Mouse (Mus musculus) lung, postnatal 10 days (tissue): ENCODE results near the gene Mecr.
A peak's percentile ranks its signal among the peaks of the same experiment; 100 is the strongest.
"Not testable (repeated sequence)": the region's sequence is repeated elsewhere in the genome, so short reads cannot be mapped to it uniquely, and the experiment has no call there.

ENCODE experiments used
- DNase-seq: peaks from one replicate; pipeline ENCODE4 v3.0.0; 2021

The Mecr gene

DNA sequence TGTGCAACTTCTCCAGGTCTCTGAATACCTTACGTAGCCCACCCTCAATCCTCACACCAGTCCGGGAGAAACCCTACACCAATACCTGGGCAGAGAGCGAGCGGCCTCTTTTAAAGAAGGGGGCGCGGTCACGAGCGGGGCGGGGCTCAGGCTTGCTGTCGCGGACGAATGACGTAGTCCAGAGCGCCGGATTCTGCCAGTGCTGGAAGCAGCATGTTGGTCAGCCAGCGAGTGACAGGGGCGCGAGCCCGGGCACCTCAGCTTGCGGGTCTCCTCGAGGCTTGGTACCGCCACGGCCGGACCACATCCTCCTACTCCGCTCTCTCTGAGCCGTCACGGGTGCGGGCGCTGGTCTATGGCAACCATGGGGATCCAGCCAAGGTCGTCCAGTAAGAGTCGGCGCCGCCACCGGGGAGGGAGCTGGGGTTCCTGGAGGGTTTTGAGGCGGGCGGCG, at the start of gene Mecr:
TSS of gene Mecr (plus strand) at position 181 of the 454 bp plus-strand sequence.
- peak; percentile 96 for DNase-seq

- DNase-seq = no peak
Observed at GRCm38 (mm10) chr4:131796312-131797080, 46.8 kb upstream of the Mecr start.

GRCm38 (mm10) chr4:131797483-131797882, 45.8 kb upstream of the Mecr start:
- peak; percentile 23 for DNase-seq

- no peak for DNase-seq
Observed at GRCm38 (mm10) chr4:131797920-131798319, 45.4 kb upstream of the Mecr start.

- DNase-seq = no peak
Observed at GRCm38 (mm10) chr4:131798968-131799367, 44.3 kb upstream of the Mecr start.

DNA sequence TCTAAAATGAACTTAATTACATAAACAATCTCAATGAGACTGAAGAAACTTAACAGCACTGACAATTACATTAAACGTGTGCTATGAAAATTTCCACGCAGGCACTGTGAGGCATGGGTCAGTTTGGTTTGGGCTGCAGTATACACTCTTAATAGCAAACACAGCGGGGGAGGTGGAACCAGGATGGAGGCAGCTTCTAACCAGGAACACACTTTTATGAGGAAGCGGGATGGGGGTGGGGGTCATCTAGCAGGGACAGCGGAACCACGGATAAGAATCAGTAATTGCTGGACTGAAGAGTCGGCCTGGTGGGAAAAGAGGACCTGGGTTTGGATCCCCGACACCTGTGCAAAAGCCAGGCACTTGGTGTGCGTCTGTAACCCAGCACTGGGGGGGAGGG, 39.4 kb upstream of the Mecr start:
- no peak for DNase-seq

DNA sequence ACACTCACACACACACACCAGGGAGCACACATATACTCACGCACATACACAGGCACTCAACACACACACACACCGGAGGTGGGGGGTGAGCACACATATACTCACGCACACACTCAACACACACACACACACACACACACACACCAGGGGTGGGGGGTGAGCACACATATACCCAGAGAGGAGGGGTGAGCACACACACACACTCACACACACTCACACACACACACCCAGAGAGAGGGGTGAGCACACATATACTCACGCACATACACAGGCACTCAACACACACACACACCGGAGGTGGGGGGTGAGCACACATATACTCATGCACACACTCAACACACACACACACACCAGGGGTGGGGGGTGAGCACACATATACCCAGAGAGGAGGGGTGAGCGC, 38.5 kb upstream of the Mecr start:
- DNase-seq = not testable (repeated sequence)

GRCm38 (mm10) chr4:131805255-131805654, 38.0 kb upstream of the Mecr start:
- no peak for DNase-seq

DNA sequence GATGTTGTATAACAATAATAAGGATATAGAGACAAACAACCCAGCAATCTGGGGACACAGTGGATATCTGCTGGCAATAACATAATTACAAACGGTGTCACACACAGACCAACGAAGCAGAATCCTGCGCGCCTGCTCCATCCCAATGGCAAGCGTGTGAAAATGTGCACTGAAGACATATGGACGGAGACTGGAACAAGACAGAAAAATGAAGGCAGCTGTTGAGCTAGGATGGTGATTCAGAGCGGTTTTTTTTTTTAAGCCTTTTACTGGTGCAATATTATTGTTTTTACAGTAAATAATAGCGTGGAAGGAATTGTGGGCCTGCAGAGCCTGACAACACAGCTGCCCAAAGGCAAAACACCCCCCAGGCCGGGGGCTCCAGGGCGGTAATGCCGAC, 30.8 kb upstream of the Mecr start:
- no peak for DNase-seq

DNA sequence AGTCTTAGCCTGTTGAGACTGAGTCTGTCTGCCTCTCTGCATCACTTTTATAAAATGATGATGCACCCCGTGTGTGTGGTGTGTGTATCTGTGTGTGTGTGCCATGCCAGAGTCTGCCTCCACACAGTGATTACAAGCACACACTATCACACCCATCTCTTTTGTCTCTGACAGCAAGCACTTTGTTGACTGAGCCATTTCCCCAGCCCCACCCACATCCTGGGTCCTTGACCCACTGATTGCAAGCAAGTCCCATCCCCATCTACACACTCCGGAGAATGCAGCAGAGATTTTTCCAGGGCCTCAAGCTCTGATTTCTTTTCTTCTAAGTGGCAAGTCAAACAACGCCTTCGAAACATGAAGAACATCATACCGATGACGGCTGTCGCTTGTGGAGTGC, 29.5 kb upstream of the Mecr start:
- DNase-seq = peak; percentile 42

GRCm38 (mm10) chr4:131814869-131815268, 28.4 kb upstream of the Mecr start:
- peak; percentile 50 for DNase-seq

DNA sequence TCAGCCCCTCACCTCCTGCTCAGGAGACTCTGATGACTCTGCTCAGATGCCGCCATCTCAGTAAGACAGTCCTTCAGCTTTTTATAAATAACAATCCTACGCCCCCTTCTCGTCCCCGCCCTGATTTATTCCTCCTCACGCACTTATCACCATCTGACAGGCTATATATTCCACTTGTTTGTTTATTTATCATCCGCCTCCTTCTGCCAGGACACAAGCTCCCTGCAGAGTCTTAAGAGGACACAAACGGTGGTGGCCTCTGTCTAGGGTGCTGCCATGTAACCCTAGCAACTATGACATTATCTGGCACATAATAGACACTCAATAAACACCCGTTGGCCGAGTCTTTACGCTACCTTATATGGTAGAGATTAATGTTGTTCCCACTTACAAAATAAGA, 27.5 kb upstream of the Mecr start:
- no peak for DNase-seq

DNA sequence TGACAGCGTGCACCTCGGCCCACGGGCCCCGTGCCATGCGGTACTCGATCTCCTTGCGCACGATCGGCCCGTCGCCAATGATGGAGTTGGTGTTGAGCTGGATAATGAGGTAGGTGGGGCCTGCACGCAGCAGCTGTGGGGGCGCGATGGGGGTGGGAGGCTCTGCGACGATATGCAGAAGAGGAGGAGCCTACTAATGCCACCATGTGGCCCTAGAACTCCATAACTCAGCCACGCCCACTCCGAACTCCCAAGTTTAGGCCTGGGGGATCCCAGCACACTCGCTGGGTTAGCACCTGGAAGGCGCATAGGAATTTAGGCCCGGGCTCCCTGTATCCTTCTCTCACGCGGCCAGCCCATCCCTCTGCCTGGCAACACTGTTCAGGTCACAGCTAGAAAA, 24.3 kb upstream of the Mecr start:
- no peak for DNase-seq

DNA sequence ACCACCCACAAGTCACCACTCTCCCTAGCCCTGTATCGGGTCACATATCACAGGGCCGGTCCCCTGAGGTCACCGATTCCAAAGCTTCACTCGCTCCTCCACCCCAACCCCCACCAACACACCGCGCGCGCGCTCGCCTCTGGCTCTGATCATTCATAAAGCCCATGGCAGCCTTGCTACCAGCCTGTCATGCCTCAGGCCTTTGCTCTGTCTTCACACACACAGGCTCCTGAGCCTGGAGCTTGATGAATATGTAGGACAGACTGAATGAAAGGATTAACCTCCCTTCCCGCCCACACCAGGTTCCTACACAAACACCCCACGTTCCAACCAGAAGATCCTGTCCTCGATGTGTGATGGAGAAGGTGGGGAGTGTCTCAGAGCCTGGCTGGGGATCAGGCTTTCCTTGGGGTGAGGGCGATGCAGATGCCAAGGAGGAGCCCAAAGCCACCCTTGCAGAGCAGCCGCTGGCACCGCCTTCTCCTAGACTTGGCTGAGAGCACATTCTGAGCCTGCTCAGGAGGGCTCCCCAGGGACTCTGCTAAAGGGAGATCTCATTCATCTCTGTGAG, 22.0 kb upstream of the Mecr start:
- no peak for DNase-seq

DNA sequence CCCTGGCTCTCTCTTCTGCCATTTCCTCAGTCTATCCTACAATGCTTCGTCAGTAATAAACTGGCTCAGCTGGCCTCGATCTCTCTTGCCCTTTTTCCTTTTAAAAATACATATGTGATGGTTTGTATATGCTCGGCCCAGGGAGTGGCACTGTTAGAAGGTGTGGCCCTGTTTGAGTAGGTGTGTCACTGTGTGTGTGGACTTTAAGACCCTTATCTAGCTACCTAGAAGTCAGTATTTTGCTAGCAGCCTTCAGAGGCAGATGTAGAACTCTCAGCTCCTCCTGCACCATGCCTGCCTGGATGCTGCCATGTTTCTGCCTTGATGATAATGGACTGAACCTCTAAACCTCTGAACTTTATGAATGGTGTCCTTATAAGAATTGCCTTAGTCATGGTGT, 20.7 kb upstream of the Mecr start:
- no peak for DNase-seq

- no peak for DNase-seq
Observed at GRCm38 (mm10) chr4:131824939-131825338, 18.3 kb upstream of the Mecr start.

GRCm38 (mm10) chr4:131825830-131826229, 17.4 kb upstream of the Mecr start:
- peak; percentile 53 for DNase-seq

- no peak for DNase-seq
Observed at GRCm38 (mm10) chr4:131826905-131827304, 16.4 kb upstream of the Mecr start.

DNA sequence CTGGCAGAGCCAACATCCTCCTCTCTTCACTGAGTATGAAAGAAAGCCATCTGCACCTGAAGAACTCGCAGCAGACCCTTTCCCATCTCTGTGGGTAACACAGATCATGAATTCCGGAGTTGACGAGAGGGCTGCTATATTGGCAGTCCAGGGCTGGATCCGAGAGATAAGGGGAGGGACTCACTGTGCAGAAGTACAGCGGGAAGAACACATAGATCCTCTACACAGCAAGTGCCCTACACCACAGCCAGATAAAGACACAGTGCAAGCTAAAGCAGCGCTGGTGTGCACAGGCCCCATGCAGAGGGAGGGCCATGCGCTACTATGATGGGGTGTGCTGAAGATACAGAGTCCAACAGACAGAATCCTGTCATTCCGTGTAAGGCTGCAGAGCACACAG, 14.1 kb upstream of the Mecr start:
- DNase-seq = no peak

DNA sequence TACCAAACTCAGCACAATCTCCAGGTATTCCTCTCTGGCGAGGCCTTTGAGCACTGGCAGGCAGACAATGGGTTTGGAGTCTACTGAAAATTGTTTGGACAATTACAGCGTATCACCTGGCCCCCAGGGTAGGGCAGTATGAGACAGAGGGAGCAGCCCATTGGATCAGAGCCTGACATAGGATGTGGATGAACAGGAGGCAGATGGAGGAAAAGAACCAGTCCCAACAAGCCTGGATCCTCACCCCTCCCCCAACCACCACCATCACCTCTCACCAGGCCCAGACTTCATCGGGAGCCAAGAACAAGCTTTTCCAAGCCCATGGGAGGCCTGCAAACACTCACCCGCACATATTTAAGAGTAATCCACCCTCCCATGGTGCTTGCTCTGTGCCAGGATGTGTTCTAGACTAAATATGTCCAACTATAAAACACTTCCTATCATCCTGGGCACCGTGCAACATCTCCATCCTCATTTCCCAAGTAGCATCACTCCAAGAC, 11.7 kb upstream of the Mecr start:
- peak; percentile 59 for DNase-seq

GRCm38 (mm10) chr4:131832759-131833407, 10.4 kb upstream of the Mecr start:
- DNase-seq = no peak

- peak; percentile 75 for DNase-seq
Observed at GRCm38 (mm10) chr4:131833971-131834609, 9.2 kb upstream of the Mecr start.

DNA sequence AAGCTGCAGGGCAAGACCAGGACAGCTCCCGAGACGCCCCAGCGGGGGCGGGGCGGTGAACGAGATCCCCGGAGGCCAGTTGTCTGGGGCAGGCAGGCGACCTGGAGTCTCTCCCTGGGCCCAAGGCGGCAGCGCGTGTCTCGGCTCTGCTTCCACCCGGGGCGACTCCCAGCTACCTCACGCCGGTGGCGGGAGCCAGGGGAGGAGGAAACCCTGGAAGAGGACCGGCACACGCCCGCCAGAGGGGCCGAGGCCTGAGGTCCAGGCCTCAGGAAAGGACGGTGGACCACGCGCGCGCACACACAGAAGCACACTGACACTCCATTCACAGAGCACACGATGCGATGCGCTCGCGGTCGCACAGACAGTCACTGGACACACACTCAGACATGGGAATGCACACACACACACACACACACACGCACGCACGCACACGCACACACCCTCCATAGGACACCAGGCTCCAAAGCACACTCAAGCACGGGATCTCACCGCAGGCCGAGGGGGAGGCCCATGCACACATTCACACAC, 6.9 kb upstream of the Mecr start:
- peak; percentile 63 for DNase-seq
